Mouse (Mus musculus) MEL-GATA-1-ER (cell line): ENCODE measurements around the gene Gpd2.

Experiments
- DNase-seq: peaks from one replicate; pipeline ENCODE4 v3.0.0-alpha.2; 2012; ENCODE audit warnings: low read depth; ENCODE audit errors: extremely low read depth

Gpd2 gene

GRCm38 (mm10) chr2:57378147-57378889 is 140.9 kb downstream of the Gpd2 start:
- no peak for DNase-seq

- no peak for DNase-seq
Measured at GRCm38 (mm10) chr2:57384625-57385024, 147.2 kb downstream of the Gpd2 start.

- DNase-seq = no peak
Measured at GRCm38 (mm10) chr2:57387816-57388215, 150.4 kb downstream of the Gpd2 start.

GRCm38 (mm10) chr2:57395071-57395470 is 157.6 kb downstream of the Gpd2 start:
- DNase-seq = no peak

- no peak for DNase-seq
Measured at GRCm38 (mm10) chr2:57396061-57396460, 158.6 kb downstream of the Gpd2 start.

- DNase-seq = no peak
Measured at GRCm38 (mm10) chr2:57397727-57398126, 160.3 kb downstream of the Gpd2 start.

GRCm38 (mm10) chr2:57407414-57408019 is 170.1 kb downstream of the Gpd2 start:
- no peak for DNase-seq

- no peak for DNase-seq
Measured at GRCm38 (mm10) chr2:57408413-57408812, 171.0 kb downstream of the Gpd2 start.

- no peak for DNase-seq
Measured at GRCm38 (mm10) chr2:57411551-57411950, 174.1 kb downstream of the Gpd2 start.

- DNase-seq = no peak
Measured at GRCm38 (mm10) chr2:57414550-57415160, 177.2 kb downstream of the Gpd2 start.

- no peak for DNase-seq
Measured at GRCm38 (mm10) chr2:57416711-57417110, 179.3 kb downstream of the Gpd2 start.
